Mouse (Mus musculus) lung, postnatal 10 days (tissue): Measurements from ENCODE around the gene Glo1.

Experiments used
- DNase-seq: peaks from one replicate; pipeline ENCODE4 v3.0.0; 2021

Gene Glo1

DNA sequence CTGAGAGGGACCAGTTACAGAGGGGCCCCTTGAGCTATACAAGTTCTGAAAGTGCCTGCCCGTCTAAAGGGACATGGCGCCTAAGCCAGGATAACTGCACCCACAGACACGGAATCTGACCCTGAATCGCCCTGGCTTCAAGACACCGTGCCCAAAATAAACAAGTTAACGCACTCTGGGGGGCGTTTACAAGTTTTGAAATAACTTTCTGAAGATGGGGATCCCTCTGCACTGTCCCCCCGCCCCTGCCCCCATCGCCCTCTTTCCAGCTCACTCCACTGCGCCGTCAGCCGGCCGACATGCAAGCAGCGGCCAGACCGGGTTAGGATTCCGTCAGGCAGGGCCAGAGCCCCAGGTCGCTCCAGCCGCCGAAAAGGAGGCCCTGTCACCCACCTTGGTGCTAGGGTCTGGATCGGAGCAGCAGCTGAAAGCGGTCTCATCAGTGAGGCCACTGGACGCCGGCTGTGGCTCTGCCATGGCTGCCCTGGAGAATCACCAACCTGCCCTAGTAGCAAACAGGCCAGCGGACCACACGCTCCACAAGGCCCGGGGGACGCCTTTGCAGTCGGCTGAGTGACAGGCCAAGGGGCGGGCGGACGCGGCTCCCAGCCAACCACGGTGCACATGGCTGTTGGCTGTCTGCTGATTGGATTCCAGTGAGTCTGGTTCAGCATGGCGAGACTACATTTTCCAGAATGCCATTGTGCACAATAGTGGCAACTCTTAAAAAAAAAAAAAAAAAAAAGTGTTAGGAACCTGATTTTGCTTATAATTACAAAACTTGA lies 14.4 kb downstream of the Glo1 start:
- DNase-seq = peak; percentile 100

- no peak for DNase-seq
Observed at GRCm38 (mm10) chr17:30611221-30612074, 15.2 kb downstream of the Glo1 start.

GRCm38 (mm10) chr17:30610739-30611138 lies 15.9 kb downstream of the Glo1 start:
- DNase-seq = no peak

DNA sequence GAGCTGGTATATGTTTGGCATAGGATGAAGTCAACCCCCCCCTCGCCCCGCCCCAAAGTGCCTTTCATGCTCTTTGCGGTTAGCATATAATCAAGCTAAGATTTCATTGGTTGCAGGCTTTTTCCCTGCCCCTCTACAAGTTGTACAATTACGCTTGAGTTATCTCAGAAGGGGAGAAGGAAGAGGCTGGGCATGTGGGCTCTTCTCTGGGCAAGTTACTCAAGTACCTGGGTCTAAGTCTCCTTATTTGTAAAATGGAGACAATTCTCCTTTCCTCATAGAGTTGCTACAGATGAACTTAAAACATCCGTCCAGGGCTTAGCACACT lies 16.7 kb downstream of the Glo1 start:
- no peak for DNase-seq

DNA sequence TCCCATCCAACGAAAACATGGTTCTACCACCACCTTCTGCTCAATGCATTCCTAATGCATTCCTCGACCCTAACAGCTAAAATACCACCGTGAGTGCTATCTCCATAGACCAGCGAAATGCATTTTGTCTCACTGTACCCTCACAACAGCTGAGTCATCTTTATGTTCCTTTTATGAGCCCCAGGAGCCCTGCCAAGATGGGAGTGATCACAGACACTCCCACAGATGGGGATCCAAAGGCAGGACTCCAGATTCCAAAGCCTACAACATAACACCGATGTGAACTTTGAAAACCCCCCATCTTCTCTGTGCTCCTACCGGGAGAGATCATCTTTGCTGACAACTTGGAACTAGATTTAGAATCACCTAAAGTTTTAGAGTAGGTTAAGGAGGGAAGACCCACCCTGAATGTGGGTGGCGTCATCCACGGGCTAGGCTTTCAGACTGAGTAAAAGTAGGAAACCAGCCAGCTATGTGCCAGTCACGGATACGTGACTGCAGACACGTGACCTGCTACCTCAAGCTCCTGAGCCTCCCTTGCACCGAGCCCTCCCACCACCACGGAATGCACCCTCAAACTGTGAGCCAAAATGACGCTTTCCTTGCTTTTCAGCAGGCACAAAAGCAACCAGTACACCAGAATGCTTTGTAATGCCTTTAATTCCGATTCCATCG lies 17.2 kb downstream of the Glo1 start:
- DNase-seq = no peak

DNA sequence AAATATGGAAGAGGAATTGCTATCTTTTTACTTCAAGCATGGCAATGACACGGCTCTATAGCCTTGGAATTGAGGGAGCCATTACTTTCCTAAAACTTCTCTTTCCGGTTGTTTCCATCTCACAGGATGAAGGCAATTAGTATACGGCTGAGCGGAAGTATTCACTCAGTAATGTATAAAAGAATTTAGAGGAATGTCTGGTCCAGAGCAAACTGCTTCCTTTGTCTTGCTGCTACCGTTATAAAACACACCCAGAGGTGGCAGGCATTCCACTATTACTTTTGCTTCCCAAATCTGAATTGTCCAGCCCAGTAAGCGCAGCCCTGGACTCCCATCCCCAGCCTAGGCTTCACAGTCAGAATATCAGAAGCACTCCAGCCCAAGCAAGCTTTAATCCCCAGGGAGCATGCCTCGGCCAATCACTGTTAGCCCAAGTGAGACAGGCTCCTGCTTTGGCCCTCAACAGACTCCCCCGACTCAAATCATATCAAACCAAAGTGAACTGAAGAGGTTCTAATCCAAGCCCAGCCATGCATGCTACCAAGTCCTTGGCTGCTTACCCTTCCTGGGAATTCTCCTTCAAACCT lies 18.7 kb downstream of the Glo1 start:
- no peak for DNase-seq

GRCm38 (mm10) chr17:30607330-30607729 lies 19.3 kb downstream of the Glo1 start:
- no peak for DNase-seq

GRCm38 (mm10) chr17:30606634-30607081 lies 20.0 kb downstream of the Glo1 start:
- no peak for DNase-seq

- DNase-seq = no peak
Observed at GRCm38 (mm10) chr17:30606206-30606605, 20.5 kb downstream of the Glo1 start.

DNA sequence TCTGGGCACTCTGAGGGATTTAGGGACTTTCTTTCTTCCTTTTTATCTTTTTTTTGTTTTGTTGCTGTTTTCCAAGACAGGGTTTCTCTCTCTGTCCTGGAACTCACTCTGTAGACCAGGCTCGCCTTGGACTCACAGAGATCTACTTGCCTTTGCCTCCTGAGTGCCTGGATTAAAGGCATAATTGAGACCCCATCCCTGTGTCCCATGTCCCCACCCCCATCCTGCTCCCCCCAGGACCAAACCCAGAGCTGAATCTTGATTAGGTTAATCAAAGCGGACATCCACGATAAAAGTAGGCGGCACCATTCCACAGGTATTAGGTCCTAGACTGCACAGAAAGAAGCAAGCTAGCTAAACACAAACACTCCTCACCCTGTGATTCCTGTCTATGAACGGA lies 21.7 kb downstream of the Glo1 start:
- no peak for DNase-seq

DNA sequence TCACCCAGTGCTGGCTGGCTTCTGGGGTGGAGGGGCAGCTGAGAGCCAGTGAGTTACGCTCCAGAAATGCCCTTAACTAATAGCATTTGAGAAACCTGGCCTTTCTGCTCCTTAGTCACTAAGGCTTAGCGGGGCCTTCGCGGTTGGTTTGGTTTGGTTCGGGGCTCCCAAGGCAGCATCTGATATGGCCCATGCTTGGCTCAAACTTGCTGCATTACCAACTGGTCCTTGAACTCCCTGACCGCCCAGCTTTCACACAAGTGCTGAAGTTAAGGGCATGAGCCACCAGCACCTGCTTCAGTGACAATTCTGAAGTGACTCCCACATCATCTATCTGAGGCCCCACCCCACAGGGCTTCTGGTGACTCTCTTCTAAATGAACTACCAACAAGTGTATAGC lies 22.4 kb downstream of the Glo1 start:
- DNase-seq = no peak

DNA sequence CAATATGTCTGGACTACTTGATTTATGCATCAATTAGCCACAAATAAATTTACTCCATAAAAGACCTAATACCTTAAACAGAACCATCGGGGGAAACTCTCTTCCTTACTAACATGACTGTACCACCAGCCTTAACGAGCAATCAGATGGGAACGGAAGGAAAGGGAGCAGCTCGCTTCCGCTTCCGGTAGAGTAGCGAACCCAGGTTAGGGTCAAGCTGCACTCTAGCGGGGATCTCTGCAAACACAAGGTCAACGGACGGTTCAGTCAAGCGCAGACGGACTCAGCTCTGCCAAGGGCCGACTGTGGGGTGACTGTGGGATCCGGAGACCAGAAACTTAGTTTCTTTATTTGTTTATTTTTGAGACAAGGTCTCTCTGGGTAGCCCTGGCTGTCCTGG lies 24.5 kb downstream of the Glo1 start:
- no peak for DNase-seq

- DNase-seq = no peak
Observed at GRCm38 (mm10) chr17:30598300-30598699, 28.4 kb downstream of the Glo1 start.

DNA sequence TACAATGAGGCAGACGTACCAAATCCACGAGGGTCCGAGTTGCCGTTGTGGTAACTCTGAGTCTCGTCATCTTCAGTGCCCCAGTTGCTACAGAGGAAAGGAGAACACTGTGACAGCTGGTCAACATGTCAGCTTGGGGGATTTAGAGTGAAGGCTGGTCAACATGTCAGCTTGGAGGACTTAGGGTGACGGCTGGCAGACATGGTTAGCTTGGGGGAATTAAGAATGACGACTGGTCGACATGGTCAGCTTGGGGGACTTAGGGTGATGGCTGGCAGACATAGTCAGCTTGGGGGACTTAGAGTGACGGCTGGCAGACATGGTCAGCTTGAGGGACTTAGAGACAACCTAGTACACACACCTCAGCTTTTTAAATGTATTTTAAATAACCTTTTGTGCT lies 28.9 kb downstream of the Glo1 start:
- DNase-seq = no peak

- DNase-seq = no peak
Observed at GRCm38 (mm10) chr17:30594846-30595245, 31.8 kb downstream of the Glo1 start.

DNA sequence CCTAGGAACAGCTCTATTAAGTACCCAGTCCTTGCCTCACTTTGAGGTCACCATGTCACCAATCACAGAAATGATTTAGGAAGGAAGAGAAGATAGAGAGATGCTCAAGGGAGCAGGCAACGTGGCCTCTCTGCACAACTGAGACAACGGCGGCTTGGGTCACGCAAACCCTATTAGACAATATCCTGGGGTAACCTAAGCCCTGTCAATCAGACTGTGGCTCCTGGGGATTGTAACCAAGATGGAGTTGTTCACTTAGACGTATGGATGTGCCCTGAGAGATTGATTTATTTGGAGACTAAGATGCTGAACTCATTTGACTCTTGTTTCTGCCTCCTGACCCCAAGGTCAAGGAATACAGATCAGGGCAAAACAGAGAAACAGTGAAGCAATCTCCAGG lies 32.3 kb downstream of the Glo1 start:
- DNase-seq = no peak

- DNase-seq = peak; percentile 84
Observed at GRCm38 (mm10) chr17:30590417-30591198, 36.1 kb downstream of the Glo1 start.

DNA sequence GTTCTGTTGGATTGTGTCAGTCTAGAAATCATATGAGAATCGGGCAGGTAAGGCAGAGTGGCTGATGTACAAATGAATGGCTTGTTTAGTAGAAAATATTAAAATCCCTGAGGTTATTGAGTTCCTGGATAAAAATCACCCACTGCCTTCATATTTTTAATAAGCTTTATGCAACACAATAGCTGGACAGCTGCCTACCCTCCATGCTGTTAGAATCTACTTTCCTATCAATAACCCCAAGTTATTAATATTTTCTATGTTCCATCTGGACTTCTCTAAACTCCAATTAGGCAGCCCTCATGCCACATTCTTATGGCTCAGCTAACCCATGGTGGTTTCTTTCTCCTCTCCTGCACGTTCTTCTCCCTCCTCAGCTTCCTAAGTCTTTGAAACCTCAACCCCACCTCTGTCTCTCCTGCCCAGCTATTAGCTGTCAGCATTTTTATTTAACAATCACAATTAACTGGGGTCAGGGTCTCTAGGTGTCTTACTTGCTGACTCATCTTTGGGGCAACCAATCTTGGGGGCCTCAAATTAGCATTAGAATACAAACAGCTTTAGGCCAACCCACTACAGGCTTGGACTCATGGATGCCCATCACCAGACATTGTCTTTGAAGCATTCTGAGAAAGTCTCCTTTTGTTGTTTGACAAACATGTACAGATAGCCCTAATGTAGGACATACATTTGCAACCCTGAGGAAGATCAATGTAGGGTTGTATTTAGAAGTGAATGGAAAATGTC lies 43.2 kb downstream of the Glo1 start:
- no peak for DNase-seq

DNA sequence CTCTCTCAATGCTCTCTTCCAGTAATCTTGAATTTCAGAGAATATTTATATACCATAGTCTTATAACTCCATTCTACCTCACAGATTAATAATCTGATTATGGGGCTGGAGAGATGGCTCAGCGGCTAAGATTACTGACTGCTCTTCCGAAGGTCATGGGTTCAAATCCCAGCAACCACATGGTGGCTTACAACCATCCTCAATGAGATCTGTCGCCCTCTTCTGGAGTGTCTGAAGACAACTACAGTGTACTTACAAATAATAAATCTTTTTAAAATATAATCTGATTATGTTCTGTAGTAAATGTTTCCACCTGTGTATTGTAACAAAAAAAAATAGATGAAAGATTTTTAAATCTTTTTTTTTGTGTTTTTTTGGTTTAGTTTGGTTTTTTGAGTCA lies 44.4 kb downstream of the Glo1 start:
- DNase-seq = no peak

- DNase-seq = no peak
Observed at GRCm38 (mm10) chr17:30581201-30581600, 45.5 kb downstream of the Glo1 start.

- no peak for DNase-seq
Observed at GRCm38 (mm10) chr17:30580781-30581180, 45.9 kb downstream of the Glo1 start.

GRCm38 (mm10) chr17:30576946-30577345 lies 49.7 kb downstream of the Glo1 start:
- DNase-seq = no peak
